Mouse (Mus musculus) adrenal gland, postnatal 10 days (tissue): ENCODE data around the gene Sparcl1. TPM values are rescaled to one million over a fixed set of nuclear protein-coding genes. Genes with fewer than 3 reads are reported as not detected.

Experiments used
- microRNA-seq: library from miRNA; unstranded; fragments of <30 nt; microRNA quantifications from one replicate; pipeline ENCODE4 v1.2.0, GENCODE M21; 2021
- total RNA-seq, 2 experiments: library from RNA; stranded (reverse); gene quantifications; 2 replicates each; pipeline ENCODE4 v1.2.3; 2021

Sparcl1 gene
- total RNA-seq, 2 experiments from 2014 or later = 142 to 154 TPM

Small RNA genes lying within 50 kb of the gene (microRNA-seq; reads per million reads assigned to microRNA genes)
- gene Mir5619 = not detected

Other genes starting within 250 kb of the Sparcl1 start
- 10 to 100 TPM; 12.0 to 15.7 TPM for gene Klhl8, start 202.5 kb downstream of the Sparcl1 start, total RNA-seq
- 100 to 1,000 TPM in 1 of 2 experiments, 10 to 100 TPM in 1; 59.3 to 169 TPM for gene Hsd17b13, start 136.3 kb downstream of the Sparcl1 start, total RNA-seq
- 10 to 100 TPM; 58.6 to 77.1 TPM for gene Hsd17b11, start 91.8 kb downstream of the Sparcl1 start, total RNA-seq
- gene Nudt9, start 67.4 kb downstream of the Sparcl1 start, total RNA-seq = 10 to 100 TPM; 52.0 to 53.2 TPM
- gene Gm17660, start 36.1 kb downstream of the Sparcl1 start, total RNA-seq = not detected
- gene Dspp, start 57.0 kb upstream of the Sparcl1 start, total RNA-seq = not detected
- 1 to 10 TPM in 1 of 2 experiments, under 1 TPM in 1; 0.18 to 8.6 TPM for gene Dmp1, start 88.9 kb upstream of the Sparcl1 start, total RNA-seq
- 10 to 100 TPM in 1 of 2 experiments, not detected in 1; 16.2 TPM for gene Ibsp, start 185.4 kb upstream of the Sparcl1 start, total RNA-seq
- gene Mepe, start 211.6 kb upstream of the Sparcl1 start, total RNA-seq = 1 to 10 TPM in 1 of 2 experiments, not detected in 1; 1.1 TPM